Mouse (Mus musculus) ES-Bruce4 (cell line): ENCODE data around the gene Heatr5a.

Experiments used
- CTCF ChIP-seq: IDR thresholded peaks from one replicate; pipeline ENCODE4 v1.8.1; 2011; ENCODE audit warnings: low read depth, low read length
- EP300 ChIP-seq: IDR thresholded peaks from 2 replicates; pipeline ENCODE4 v1.6.1; 2011; ENCODE audit warnings: low read depth, low read length; ENCODE audit not compliant: insufficient read depth
- POLR2A ChIP-seq: IDR thresholded peaks from one replicate; pipeline ENCODE4 v1.8.1; 2011; ENCODE audit warnings: low read length; ENCODE audit not compliant: insufficient read depth

- TF ChIP-seq CTCF (no peak), POLR2A (no peak), EP300 (no peak)
Measured at GRCm38 (mm10) chr12:51937938-51938337, 33.2 kb downstream of the Heatr5a start.
